In the genomic region with DNA sequence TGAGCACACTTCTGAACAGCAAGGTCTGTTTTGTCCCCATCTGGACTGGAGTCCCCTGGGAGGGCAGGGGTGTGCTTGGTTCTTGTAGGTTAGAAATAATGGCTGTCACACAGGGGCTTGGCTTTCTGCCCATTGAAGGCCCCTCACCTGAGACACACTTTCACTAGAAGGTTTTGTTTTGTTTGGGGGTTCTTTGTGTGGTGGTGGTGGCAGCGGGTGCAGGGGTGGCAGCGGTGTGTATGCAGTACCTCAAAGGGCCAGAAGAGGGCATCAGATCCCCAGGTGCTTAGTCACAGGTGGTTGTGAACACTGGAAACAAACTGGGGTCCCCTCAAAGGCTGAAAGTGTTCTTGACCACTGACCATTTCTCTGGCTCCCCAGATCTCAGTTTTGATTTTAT, we compare ENCODE assay signal across 1 mouse cellular context.
TF ChIP-seq lines count a peak whose summit lies in the region.

No protein-coding gene starts in this region.

TF ChIP-seq in CH12.LX, 34 proteins besides CTCF, POLR2A, EP300 and RAD21:
- TF ChIP-seq IRF4 (IDR thresholded peaks at IDR 0.05; ENCODE audit: low read depth, low read length) (no peak), SMC3 (IDR thresholded peaks at IDR 0.05; ENCODE audit: low read depth, low read length) (peak; percentile 51)
